Mouse (Mus musculus): ENCODE results near the gene Acot11. TPM values are rescaled to one million over a fixed set of nuclear protein-coding genes. Genes with fewer than 3 reads are reported as not detected.

The Acot11 gene
- polyA plus RNA-seq (2012; rRNA removed): 10.4 and 13.1 TPM in 2 replicates

GRCm38 (mm10) chr4:106804910-106805274 is at the start of gene Acot11:
Acot11 (minus strand) TSS chr4:106804998.

GRCm38 (mm10) chr4:106733636-106734035 is 71.2 kb downstream of the Acot11 start, which contains the start of gene Fam151a:
Fam151a (plus strand) TSS chr4:106733889.

DNA sequence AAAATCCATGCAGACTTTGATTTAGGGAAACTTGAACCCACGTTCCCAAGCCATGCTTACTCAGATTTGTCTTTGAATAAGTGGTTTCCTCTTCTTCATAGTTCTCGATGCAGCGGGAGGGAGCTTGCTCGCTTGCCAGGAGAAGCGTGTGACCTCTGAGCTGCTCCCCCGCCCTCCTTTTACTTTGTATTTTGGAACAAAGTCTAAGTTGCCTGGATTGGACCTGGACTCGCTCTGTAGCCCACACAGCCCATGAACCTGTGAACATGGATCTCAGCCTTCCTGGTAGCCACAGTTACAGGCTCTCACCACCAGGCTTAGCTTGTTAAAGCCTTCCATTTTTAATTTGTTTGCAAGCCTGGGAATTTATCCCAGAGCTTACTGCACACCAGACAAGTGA is 74.0 kb downstream of the Acot11 start, which contains the start of gene Mroh7:
Gene Mroh7, minus strand, starts transcription at position 112 of the 400 bp plus-strand sequence.

Other genes with a start within 250 kb of the Acot11 start
- 54.1 and 65.5 TPM in 2 replicates for gene Dhcr24, start 244.0 kb downstream of the Acot11 start, polyA plus RNA-seq (2012; rRNA removed)
- not detected in 2 replicates for gene Lexm, start 187.8 kb downstream of the Acot11 start, polyA plus RNA-seq (2012; rRNA removed)
- gene Ttc22, start 182.6 kb downstream of the Acot11 start, polyA plus RNA-seq (2012; rRNA removed): 20.5 and 29.3 TPM in 2 replicates
- gene Pars2, start 153.9 kb downstream of the Acot11 start, polyA plus RNA-seq (2012; rRNA removed): 2.9 and 3.0 TPM in 2 replicates
- 12.4 and 14.4 TPM in 2 replicates for gene Ttc4, start 126.1 kb downstream of the Acot11 start, polyA plus RNA-seq (2012; rRNA removed)
- gene Mroh7, start 74.1 kb downstream of the Acot11 start, polyA plus RNA-seq (2012; rRNA removed): 0.24 and 0.29 TPM in 2 replicates
- gene Fam151a, start 71.1 kb downstream of the Acot11 start, polyA plus RNA-seq (2012; rRNA removed): 0.30 TPM in 1 of 2 replicates, not detected in the other
- 28.7 and 40.7 TPM in 2 replicates for gene Ssbp3, start 105.7 kb upstream of the Acot11 start, polyA plus RNA-seq (2012; rRNA removed)

Measured in stomach, adult 2 months (tissue).